Mouse (Mus musculus): ENCODE data around the gene Renbp.

Gene Renbp

GRCm38 (mm10) chrX:73918631-73919030 lies 12.0 kb downstream of the Renbp start:
- no peak for DNase-seq

GRCm38 (mm10) chrX:73916945-73917344 lies 13.7 kb downstream of the Renbp start:
- DNase-seq, result no peak

GRCm38 (mm10) chrX:73914827-73915703 lies 15.6 kb downstream of the Renbp start:
- peak; percentile 96 for DNase-seq

- DNase-seq, result no peak
These were observed 19.1 kb downstream of the Renbp start for GRCm38 (mm10) chrX:73911588-73911987.

DNA sequence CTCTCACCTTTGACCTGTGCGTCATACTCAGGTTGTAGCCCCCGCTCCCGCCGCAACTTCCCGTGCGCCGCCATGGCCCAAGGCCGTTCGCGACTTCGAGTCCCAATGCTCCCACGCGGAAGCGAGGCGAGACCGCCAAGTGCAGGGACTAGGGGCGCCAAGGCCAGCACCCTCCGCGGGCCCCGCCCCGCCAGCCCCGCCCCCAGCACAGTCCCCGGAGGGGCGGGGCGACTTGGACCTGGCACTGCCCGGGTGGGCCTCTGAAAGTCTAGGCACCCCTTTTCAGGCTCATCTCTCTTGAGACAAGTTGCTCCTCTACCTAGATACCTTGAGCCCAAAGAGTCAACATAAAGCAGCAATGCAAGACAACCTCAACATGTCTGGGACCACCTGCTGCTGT lies 19.5 kb downstream of the Renbp start:
- no peak for DNase-seq

DNA sequence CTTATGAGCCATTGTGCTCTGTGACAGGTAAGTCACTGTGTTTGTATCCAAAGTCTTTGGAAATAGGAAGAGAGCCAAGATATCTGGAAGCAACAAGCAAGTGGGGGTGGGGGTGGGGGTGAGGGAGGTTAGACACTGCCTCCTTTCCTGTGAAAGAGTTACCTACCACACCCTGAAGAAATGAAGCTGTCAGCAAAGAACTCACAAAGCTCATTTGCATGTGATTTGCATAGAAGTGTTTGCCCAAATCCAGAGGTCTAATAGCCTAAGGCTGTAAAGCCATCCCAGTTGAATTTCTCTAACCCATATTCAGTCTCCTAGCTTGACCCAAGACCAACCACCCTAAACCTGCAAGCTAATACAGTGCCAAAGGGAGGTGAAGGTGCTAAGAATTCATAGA lies 20.2 kb downstream of the Renbp start:
- DNase-seq, result no peak

DNA sequence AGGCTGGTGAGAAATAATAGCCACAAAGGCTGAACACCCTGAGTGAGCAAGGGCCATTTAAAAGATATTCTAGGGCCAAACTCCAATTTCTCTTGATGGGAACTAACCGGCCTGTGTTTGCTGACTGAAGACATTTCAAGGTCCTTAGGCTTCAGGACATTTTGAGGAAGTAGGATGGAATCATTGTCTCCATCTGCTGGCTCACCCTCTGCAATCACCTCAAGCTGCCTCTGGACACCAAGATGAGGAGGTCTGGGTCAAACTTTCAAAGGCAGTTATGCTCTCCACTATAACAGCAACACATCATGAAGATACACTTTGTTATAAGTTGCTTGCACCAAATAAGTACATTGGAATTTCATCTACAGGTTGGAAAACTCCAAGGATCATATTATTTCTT lies 20.6 kb downstream of the Renbp start:
- DNase-seq, result no peak

DNA sequence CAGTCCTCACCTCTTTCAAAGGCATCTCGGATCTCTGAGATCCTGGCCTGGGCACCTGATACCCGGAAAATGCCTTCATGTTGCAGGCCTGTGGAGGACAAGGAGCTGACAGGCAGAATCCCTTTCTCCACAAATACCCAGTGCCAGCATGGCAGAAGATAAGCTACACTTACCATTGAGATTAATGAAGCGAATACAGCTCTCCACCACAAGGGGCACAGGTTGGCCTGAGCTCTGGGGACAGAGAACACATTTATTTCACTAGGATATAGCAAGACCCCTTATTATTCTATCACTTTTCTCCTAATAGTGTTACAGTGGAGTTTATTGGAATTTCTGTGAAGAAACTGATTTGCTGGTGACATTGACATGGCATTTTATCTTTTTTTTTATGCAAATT lies 32.7 kb downstream of the Renbp start:
- no peak for DNase-seq

DNA sequence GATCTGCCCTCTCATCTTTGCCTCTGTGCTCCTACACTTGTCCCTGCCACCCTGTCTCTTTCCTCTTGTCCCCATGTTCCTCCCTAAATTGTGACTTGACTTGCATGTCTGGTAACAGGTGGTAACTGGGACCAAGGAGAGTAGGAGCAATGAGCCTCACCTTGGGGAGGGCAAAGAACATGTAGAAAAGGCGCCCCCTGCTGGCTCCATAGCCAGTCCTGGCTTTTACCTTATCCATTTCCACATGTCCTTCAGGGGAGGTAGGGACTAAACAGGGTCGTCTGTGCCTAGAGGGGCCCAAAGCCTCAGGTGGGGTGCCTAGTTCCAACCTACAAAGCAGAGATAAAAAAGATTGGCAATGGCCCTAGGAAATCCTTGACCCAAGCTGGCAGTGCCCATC lies 34.9 kb downstream of the Renbp start, which contains the start of gene L1cam:
Gene L1cam (minus strand): TSS at position 387 of the 400 bp plus-strand sequence.
- DNase-seq, result peak; percentile 61

- DNase-seq, result peak; percentile 68
These were observed 37.8 kb downstream of the Renbp start for GRCm38 (mm10) chrX:73892833-73893232.

DNA sequence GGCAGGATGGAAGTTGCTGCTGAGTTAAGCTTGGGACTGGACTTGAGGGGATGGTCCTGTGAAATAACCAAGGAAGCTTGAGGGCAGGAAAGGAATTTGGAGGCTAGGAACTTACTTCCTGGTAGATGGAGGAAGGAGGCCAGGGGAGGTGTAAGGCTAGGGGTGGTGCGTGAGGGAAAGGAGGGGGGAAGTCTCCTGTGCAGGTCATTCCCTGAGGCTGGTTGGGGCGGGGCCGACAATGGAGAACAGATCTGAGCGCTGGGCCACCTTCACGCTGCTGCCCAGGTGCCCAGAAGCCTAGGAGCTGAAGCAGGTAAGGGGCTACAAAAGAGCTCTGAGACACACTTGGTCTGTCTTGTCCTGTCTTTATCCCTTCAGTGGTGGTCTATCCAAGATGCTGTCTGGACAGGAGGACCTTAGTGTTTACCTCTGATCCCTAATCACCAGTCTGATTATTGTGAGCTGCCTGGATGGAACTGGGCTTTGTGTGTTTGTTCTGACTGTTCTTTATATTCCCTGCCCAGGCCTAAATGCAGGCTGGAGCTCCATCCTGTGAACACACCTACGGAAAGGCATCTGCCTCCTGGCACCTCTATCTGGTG lies 39.0 kb downstream of the Renbp start, which contains the start of gene Avpr2:
Gene Avpr2 (plus strand): TSS at position 552 of the 602 bp plus-strand sequence.
- no peak for DNase-seq

GRCm38 (mm10) chrX:73881463-73881862 lies 49.2 kb downstream of the Renbp start:
- peak; percentile 34 for DNase-seq

- DNase-seq, result no peak
These were observed 49.6 kb downstream of the Renbp start for GRCm38 (mm10) chrX:73881036-73881427.

GRCm38 (mm10) chrX:73880194-73881035 lies 50.2 kb downstream of the Renbp start:
- DNase-seq, result peak; percentile 77

DNA sequence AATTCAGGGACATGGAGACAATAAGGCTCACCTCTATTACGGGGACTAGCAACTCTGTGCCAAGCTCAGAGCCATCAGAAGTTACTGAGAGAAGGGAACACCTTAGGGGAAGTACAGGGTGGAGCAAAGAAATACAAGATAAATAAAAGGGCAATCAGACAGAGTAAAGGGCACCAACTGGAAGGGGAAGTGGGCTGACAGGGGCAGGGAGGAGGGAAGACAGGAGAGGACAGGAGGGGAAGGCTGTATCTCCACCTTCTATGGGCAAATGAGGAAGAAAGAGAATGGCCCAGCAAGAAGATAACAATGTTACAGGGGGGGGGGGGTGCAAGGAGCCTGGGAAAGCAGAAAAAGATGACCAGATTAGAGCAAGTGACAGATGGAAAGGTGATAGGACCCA lies 53.6 kb downstream of the Renbp start:
- DNase-seq, result no peak

- DNase-seq, result no peak
These were observed 54.8 kb downstream of the Renbp start for GRCm38 (mm10) chrX:73875881-73876280.
